In the genomic region with DNA sequence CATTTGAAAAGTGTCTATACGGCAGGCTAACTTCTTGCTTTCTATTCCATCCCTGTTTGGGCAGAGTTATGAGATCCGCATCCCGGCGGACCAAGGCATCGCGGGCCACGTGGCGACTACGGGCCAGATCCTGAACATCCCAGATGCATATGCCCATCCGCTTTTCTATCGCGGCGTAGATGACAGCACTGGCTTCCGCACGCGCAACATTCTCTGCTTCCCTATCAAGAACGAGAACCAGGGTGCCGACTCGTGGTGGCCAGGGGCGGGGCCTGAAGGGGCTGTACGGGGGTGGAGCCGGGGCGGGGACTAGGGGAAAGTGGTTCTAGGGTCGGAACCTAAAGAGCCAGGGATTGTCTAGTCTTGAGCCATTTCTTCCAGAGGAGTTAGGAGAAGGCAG, we compare ENCODE assay signal across 7 mouse cellular contexts.
DNase-seq lines count a peak whose midpoint lies in the region; ATAC-seq lines count a peak whose summit lies in the region.

No protein-coding gene starts in this region.

- peaks cover 41% of the 10 kb centered on the region for H3K27me3 ChIP-seq in embryonic facial prominence, embryonic 13.5 days
- peaks cover 7% of the 10 kb centered on the region for H3K27me3 ChIP-seq in intestine, embryonic 16.5 days (replicated peaks; ENCODE audit: control insufficient read depth, insufficient read depth, low read length)
- peaks cover 70% of the 10 kb centered on the region for H3K27me3 ChIP-seq in megakaryocyte, embryonic 14.5 days (replicated peaks)

- H3K27ac ChIP-seq in embryonic facial prominence, embryonic 13.5 days, result no peak overlapping the region
- H3K27ac ChIP-seq in intestine, embryonic 16.5 days (ENCODE audit: low read length), result no peak overlapping the region

- H3K4me1 ChIP-seq in embryonic facial prominence, embryonic 13.5 days, result peaks cover 9% of the 10 kb centered on the region; the same call in 1 of the 2 replicates
- H3K4me1 ChIP-seq in intestine, embryonic 16.5 days (ENCODE audit: control insufficient read depth, insufficient read depth, low read length), result peaks cover 11% of the 10 kb centered on the region; the same call in 1 of the 2 replicates
- peaks cover 29% of the 10 kb centered on the region for H3K4me1 ChIP-seq in megakaryocyte, embryonic 14.5 days

- no peaks in the 10 kb centered on the region for H3K9me3 ChIP-seq in embryonic facial prominence, embryonic 13.5 days
- H3K9me3 ChIP-seq in intestine, embryonic 16.5 days (ENCODE audit: control insufficient read depth, low read length), result no peaks in the 10 kb centered on the region
- no peaks in the 10 kb centered on the region for H3K9me3 ChIP-seq in megakaryocyte, embryonic 14.5 days

- peak; percentile 62 for DNase-seq in A20 (ENCODE audit: low read depth, low spot score)
- DNase-seq in thymus, postnatal 36 days, result peak; percentile 53 to 56
- DNase-seq in left cerebral cortex, adult 8-10 months (ENCODE audit: low spot score in 2 of 2), result no peak

- H3K4me2 ChIP-seq in embryonic facial prominence, embryonic 13.5 days, result peak overlapping the region; percentile 62
- peak overlapping the region; percentile 66 for H3K4me2 ChIP-seq in intestine, embryonic 16.5 days (ENCODE audit: low read depth, low read length)

- peak overlapping the region; percentile 51 for H3K9ac ChIP-seq in embryonic facial prominence, embryonic 13.5 days
- H3K9ac ChIP-seq in intestine, embryonic 16.5 days (ENCODE audit: low read depth, low read length), result peak overlapping the region; percentile 46; the same call in 1 of the 2 replicates

- 10% methylated on average over 24 of the region's 24 CpGs for WGBS in embryonic facial prominence, embryonic 13.5 days
- WGBS in intestine, embryonic 16.5 days, result 9% methylated on average over 24 of the region's 24 CpGs

- peak overlapping the region; percentile 35 for H3K4me3 ChIP-seq in embryonic facial prominence, embryonic 13.5 days
- peak overlapping the region; percentile 34 for H3K4me3 ChIP-seq in intestine, embryonic 16.5 days (ENCODE audit: low read length)
- peak overlapping the region; percentile 86 for H3K4me3 ChIP-seq in megakaryocyte, embryonic 14.5 days (replicated peaks)

- peak; percentile 66 for ATAC-seq in CD4-positive, CD25-positive, alpha-beta regulatory T cell, adult 4 months
- ATAC-seq in embryonic facial prominence, embryonic 13.5 days (ENCODE audit: insufficient number of reproducible peaks, insufficient read depth, low FRiP score, low TSS enrichment, low read depth), result no peak
- peak; percentile 57 for ATAC-seq in intestine, embryonic 16.5 days

- H3K36me3 ChIP-seq in embryonic facial prominence, embryonic 13.5 days, result no peaks in the 10 kb centered on the region
- H3K36me3 ChIP-seq in intestine, embryonic 16.5 days (ENCODE audit: control insufficient read depth, insufficient read depth, low read length), result no peaks in the 10 kb centered on the region
- no peaks in the 10 kb centered on the region for H3K36me3 ChIP-seq in megakaryocyte, embryonic 14.5 days (replicated peaks; ENCODE audit: low read length)

Comparison
In these comparisons a context has a peak if more than half of its experiments do, and no peak if none do; other contexts are left out.
1. DNase-seq: peak in A20 (single experiment) and thymus, postnatal 36 days (2 of 2); none in left cerebral cortex, adult 8-10 months (0 of 2).
2. H3K4me3 ChIP-seq: peak in every context shown above with its lines; median percentile 86 in megakaryocyte, embryonic 14.5 days; 35 in embryonic facial prominence, embryonic 13.5 days; 34 in intestine, embryonic 16.5 days.